Mouse (Mus musculus) megakaryocyte, adult 5-6 weeks (primary cell): ENCODE results near the gene Tmco1. TPM values are rescaled to one million over a fixed set of nuclear protein-coding genes. Genes with fewer than 3 reads are reported as not detected.
A peak's percentile ranks its signal among the peaks of the same experiment; 100 is the strongest.

Experiments
- ATAC-seq: 2 replicates; pipeline ENCODE4 v1.8.0; 2016; ENCODE audit warnings: mild to moderate bottlenecking, inconsistent platforms; ENCODE audit not compliant: poor library complexity, severe bottlenecking
- total RNA-seq, 2 experiments: library from RNA; stranded (forward) in 1 of 2; stranded (reverse) in 1 of 2; fragments of 153-499, 151-499 nt in 1 of 2; fragments of 221-1000, 200-1000 nt in 1 of 2; gene quantifications; 2 replicates each; pipeline versions ENCODE4 v1.2.3 to v1.2.4; 2015 to 2017

The Tmco1 gene
- total RNA-seq, 2 experiments from 2014 or later = 194 to 196 TPM

GRCm38 (mm10) chr1:167283441-167284257, 24.5 kb upstream of the Tmco1 start:
- ATAC-seq = peak; percentile 46

- peak; percentile 30 for ATAC-seq
These were observed 23.8 kb upstream of the Tmco1 start for GRCm38 (mm10) chr1:167284258-167284836.

GRCm38 (mm10) chr1:167284837-167285319, 23.3 kb upstream of the Tmco1 start:
- peak; percentile 49 for ATAC-seq

- ATAC-seq = no peak
These were observed 23.0 kb upstream of the Tmco1 start, which contains the start of gene Uck2 for GRCm38 (mm10) chr1:167285320-167285355. TSS of gene Uck2 (minus strand) at chr1:167285320.

- no peak for ATAC-seq
These were observed 22.8 kb upstream of the Tmco1 start for GRCm38 (mm10) chr1:167285356-167285755.

- ATAC-seq = no peak
These were observed 21.0 kb upstream of the Tmco1 start for GRCm38 (mm10) chr1:167287156-167287555.

- ATAC-seq = peak; percentile 72
These were observed 19.3 kb upstream of the Tmco1 start for GRCm38 (mm10) chr1:167288665-167289538.

GRCm38 (mm10) chr1:167289567-167290262, 18.5 kb upstream of the Tmco1 start:
- ATAC-seq = no peak

- no peak for ATAC-seq
These were observed 17.9 kb upstream of the Tmco1 start for GRCm38 (mm10) chr1:167290263-167290592.

- no peak for ATAC-seq
These were observed 16.6 kb upstream of the Tmco1 start for GRCm38 (mm10) chr1:167291610-167292009.

GRCm38 (mm10) chr1:167292447-167292846, 15.7 kb upstream of the Tmco1 start:
- no peak for ATAC-seq

- no peak for ATAC-seq
These were observed 12.3 kb upstream of the Tmco1 start for GRCm38 (mm10) chr1:167295679-167296402.

GRCm38 (mm10) chr1:167300122-167300521, 8.1 kb upstream of the Tmco1 start:
- no peak for ATAC-seq

- no peak for ATAC-seq
These were observed 2.6 kb upstream of the Tmco1 start for GRCm38 (mm10) chr1:167305501-167306137.

GRCm38 (mm10) chr1:167306451-167307240, 1.5 kb upstream of the Tmco1 start:
- ATAC-seq = peak; percentile 73

- no peak for ATAC-seq
These were observed 504 bp upstream of the Tmco1 start for GRCm38 (mm10) chr1:167307674-167308073.

- no peak for ATAC-seq
These were observed 4.2 kb downstream of the Tmco1 start for GRCm38 (mm10) chr1:167312367-167312766.

- ATAC-seq = no peak
These were observed 5.0 kb downstream of the Tmco1 start for GRCm38 (mm10) chr1:167313220-167313619.

- ATAC-seq = no peak
These were observed 13.5 kb downstream of the Tmco1 start for GRCm38 (mm10) chr1:167321691-167322090.
